In genomic region chr7:28255476-28255875, GRCm38 (mm10) we compare ENCODE assay signal across 12 mouse cellular contexts. TPM values are rescaled to one million over a fixed set of nuclear protein-coding genes. Genes with fewer than 3 reads are reported as not detected.
DNase-seq lines count a peak whose midpoint lies in the region; ATAC-seq and TF ChIP-seq lines count a peak whose summit lies in the region.
"Had no signal": no experiment of that assay in that cellular context is flagged by ENCODE, and none has a peak within 500 bp of the region (broad histone marks: within the 10 kb centered on the region; RNA-seq: fewer than 3 reads in every experiment).

No protein-coding gene starts in this region.

- H3K36me3 ChIP-seq in hindbrain, postnatal 0 days (ENCODE audit: insufficient read depth, low read length) = no peaks in the 10 kb centered on the region
- H3K36me3 ChIP-seq in hindbrain, embryonic 16.5 days (ENCODE audit: control insufficient read depth, insufficient read depth, low read length) = no peaks in the 10 kb centered on the region
- no peaks in the 10 kb centered on the region for H3K36me3 ChIP-seq in testis, adult 2 months (ENCODE audit: control insufficient read depth, insufficient read depth, low read length)
- no peaks in the 10 kb centered on the region for H3K36me3 ChIP-seq in small intestine, adult 2 months (ENCODE audit: control insufficient read depth, insufficient read depth, low read length)
- H3K36me3 ChIP-seq in midbrain, embryonic 13.5 days = no peaks in the 10 kb centered on the region

- TF ChIP-seq CTCF in hindbrain, postnatal 0 days (IDR thresholded peaks at IDR 0.05; ENCODE audit: low read depth) = peak; percentile 47
- peak; percentile 93 for TF ChIP-seq CTCF in testis, adult 2 months (IDR thresholded peaks at IDR 0.05; ENCODE audit: control insufficient read depth, insufficient read depth, insufficient replicate concordance, low read depth, low read length)
- TF ChIP-seq CTCF in small intestine, adult 2 months (IDR thresholded peaks at IDR 0.05; ENCODE audit: extremely low read depth, insufficient read length, insufficient replicate concordance, low read depth, low read length) = peak; percentile 26; the same call in 1 of the 2 replicates

- no peak overlapping the region for H3K27ac ChIP-seq in hindbrain, postnatal 0 days
- H3K27ac ChIP-seq in hindbrain, embryonic 16.5 days (ENCODE audit: low read depth, low read length) = no peak overlapping the region
- H3K27ac ChIP-seq in testis, adult 2 months (ENCODE audit: control insufficient read depth, insufficient read depth, low read depth, low read length) = no peak overlapping the region
- no peak overlapping the region for H3K27ac ChIP-seq in small intestine, adult 2 months (ENCODE audit: insufficient read depth, low read depth, low read length)
- no peak overlapping the region for H3K27ac ChIP-seq in midbrain, embryonic 13.5 days

- no peak for ATAC-seq in hindbrain, postnatal 0 days
- ATAC-seq in hindbrain, embryonic 16.5 days = no peak
- no peak for ATAC-seq in midbrain, embryonic 13.5 days

- no peaks in the 10 kb centered on the region for H3K9me3 ChIP-seq in hindbrain, postnatal 0 days (ENCODE audit: low read length)
- H3K9me3 ChIP-seq in hindbrain, embryonic 16.5 days (ENCODE audit: control insufficient read depth, low read length) = peaks cover 4% of the 10 kb centered on the region; the same call in 1 of the 2 replicates
- peaks cover 6% of the 10 kb centered on the region; the same call in 1 of the 2 replicates for H3K9me3 ChIP-seq in midbrain, embryonic 13.5 days

- H3K9ac ChIP-seq in hindbrain, postnatal 0 days (replicated peaks; ENCODE audit: low read length) = no peak overlapping the region
- H3K9ac ChIP-seq in hindbrain, embryonic 16.5 days (ENCODE audit: low read depth, low read length) = no peak overlapping the region
- H3K9ac ChIP-seq in midbrain, embryonic 13.5 days (replicated peaks) = no peak overlapping the region

- no peak overlapping the region for H3K4me3 ChIP-seq in hindbrain, postnatal 0 days (ENCODE audit: low read length)
- no peak overlapping the region for H3K4me3 ChIP-seq in hindbrain, embryonic 16.5 days (ENCODE audit: low read length)
- H3K4me3 ChIP-seq in testis, adult 2 months (ENCODE audit: control insufficient read depth, low read depth, low read length) = no peak overlapping the region
- no peak overlapping the region for H3K4me3 ChIP-seq in small intestine, adult 2 months (ENCODE audit: low read depth, low read length)
- H3K4me3 ChIP-seq in midbrain, embryonic 13.5 days (replicated peaks) = no peak overlapping the region

- H3K27me3 ChIP-seq in hindbrain, postnatal 0 days (ENCODE audit: insufficient read depth, low read length) = no peaks in the 10 kb centered on the region
- H3K27me3 ChIP-seq in hindbrain, embryonic 16.5 days (replicated peaks; ENCODE audit: control insufficient read depth, insufficient read depth, low read length) = no peaks in the 10 kb centered on the region
- H3K27me3 ChIP-seq in testis, adult 2 months (ENCODE audit: control insufficient read depth, insufficient read depth, low read length) = no peaks in the 10 kb centered on the region
- no peaks in the 10 kb centered on the region for H3K27me3 ChIP-seq in small intestine, adult 2 months (ENCODE audit: control insufficient read depth, insufficient read depth, low read length)
- H3K27me3 ChIP-seq in midbrain, embryonic 13.5 days = no peaks in the 10 kb centered on the region

- no peak for DNase-seq in hindbrain, postnatal 0 days (ENCODE audit: low spot score)
- no peak for DNase-seq in testis, postnatal 10 days (ENCODE audit: low spot score)
- peak; percentile 35 for DNase-seq in NIH3T3 (ENCODE audit: low read depth)
- DNase-seq in thymus, postnatal 14 days = no peak
- DNase-seq: gastrocnemius, postnatal 14 days; kidney, adult 18-20 months had no signal

- no peak for TF ChIP-seq POLR2A in testis, adult 2 months (IDR thresholded peaks at IDR 0.05; ENCODE audit: control insufficient read depth, low read depth, low read length)
- no peak for TF ChIP-seq POLR2A in small intestine, adult 2 months (IDR thresholded peaks at IDR 0.05; ENCODE audit: low read depth, low read length)

- H3K4me2 ChIP-seq in hindbrain, postnatal 0 days (ENCODE audit: low read depth, low read length) = no peak overlapping the region
- H3K4me2 ChIP-seq in hindbrain, embryonic 16.5 days (ENCODE audit: low read length) = no peak overlapping the region
- no peak overlapping the region for H3K4me2 ChIP-seq in midbrain, embryonic 13.5 days (replicated peaks)

- 84% methylated on average over 6 of the region's 6 CpGs for WGBS in hindbrain, postnatal 0 days
- 86% methylated on average over 6 of the region's 6 CpGs for WGBS in hindbrain, embryonic 16.5 days
- 79% methylated on average over 6 of the region's 6 CpGs for WGBS in small intestine, adult 2 months
- WGBS in midbrain, embryonic 13.5 days = 80% methylated on average over 6 of the region's 6 CpGs

- H3K4me1 ChIP-seq in hindbrain, postnatal 0 days (ENCODE audit: insufficient read depth, low read length) = no peaks in the 10 kb centered on the region
- H3K4me1 ChIP-seq in hindbrain, embryonic 16.5 days (ENCODE audit: control insufficient read depth, insufficient read depth, low read depth, low read length) = no peaks in the 10 kb centered on the region
- no peaks in the 10 kb centered on the region for H3K4me1 ChIP-seq in testis, adult 2 months (ENCODE audit: control insufficient read depth, insufficient read depth, low read length)
- no peaks in the 10 kb centered on the region for H3K4me1 ChIP-seq in small intestine, adult 2 months (ENCODE audit: control insufficient read depth, insufficient read depth, insufficient read length, low read length)
- no peaks in the 10 kb centered on the region for H3K4me1 ChIP-seq in midbrain, embryonic 13.5 days (replicated peaks)

RNA-seq across cellular contexts. Expression of gene Eid2, which starts 12.2 kb away (rescaled TPM):
- total RNA-seq in hindbrain, postnatal 0 days (2014; rRNA removed) = 48.4 and 70.7 TPM in 2 replicates
- polyA plus RNA-seq in hindbrain, postnatal 0 days (2015; fragmentation: Nextera tagmentation; extraction: Ambion mirVana) = 21.0 and 22.3 TPM in 2 replicates
- 2.9 and 3.7 TPM in 2 replicates for polyA plus RNA-seq in hindbrain, embryonic 16.5 days (2015; fragmentation: Nextera tagmentation; extraction: Ambion mirVana)
- polyA plus RNA-seq in testis, adult 2 months (2012; rRNA removed) = 6.0 and 6.1 TPM in 2 replicates
- 1.1 and 2.3 TPM in 2 replicates for polyA plus RNA-seq in small intestine, adult 2 months (2012; rRNA removed)
- polyA plus RNA-seq in midbrain, embryonic 13.5 days (2015; fragmentation: Nextera tagmentation; extraction: Ambion mirVana) = 3.8 and 4.3 TPM in 2 replicates

RNA-seq across cellular contexts. Expression of gene Eid2b, which starts 22.1 kb away (rescaled TPM):
- 34.6 and 38.2 TPM in 2 replicates for total RNA-seq in hindbrain, postnatal 0 days (2014; rRNA removed)
- polyA plus RNA-seq in hindbrain, postnatal 0 days (2015; fragmentation: Nextera tagmentation; extraction: Ambion mirVana) = 42.3 and 45.1 TPM in 2 replicates
- polyA plus RNA-seq in hindbrain, embryonic 16.5 days (2015; fragmentation: Nextera tagmentation; extraction: Ambion mirVana) = 33.5 and 36.3 TPM in 2 replicates
- 13.9 and 19.5 TPM in 2 replicates for polyA plus RNA-seq in testis, adult 2 months (2012; rRNA removed)
- polyA plus RNA-seq in small intestine, adult 2 months (2012; rRNA removed) = 3.9 and 5.8 TPM in 2 replicates
- polyA plus RNA-seq in midbrain, embryonic 13.5 days (2015; fragmentation: Nextera tagmentation; extraction: Ambion mirVana) = 36.7 and 41.4 TPM in 2 replicates

RNA-seq across cellular contexts. Expression of gene Selenov, which starts 35.5 kb away (rescaled TPM):
- 2.1 and 3.6 TPM in 2 replicates for total RNA-seq in hindbrain, postnatal 0 days (2014; rRNA removed)
- polyA plus RNA-seq in hindbrain, postnatal 0 days (2015; fragmentation: Nextera tagmentation; extraction: Ambion mirVana) = 5.1 and 7.1 TPM in 2 replicates
- polyA plus RNA-seq in hindbrain, embryonic 16.5 days (2015; fragmentation: Nextera tagmentation; extraction: Ambion mirVana) = 1.7 and 3.1 TPM in 2 replicates
- 408 and 454 TPM in 2 replicates for polyA plus RNA-seq in testis, adult 2 months (2012; rRNA removed)
- polyA plus RNA-seq in small intestine, adult 2 months (2012; rRNA removed) = not detected in 2 replicates
- polyA plus RNA-seq in midbrain, embryonic 13.5 days (2015; fragmentation: Nextera tagmentation; extraction: Ambion mirVana) = 0.44 and 1.00 TPM in 2 replicates
- total RNA-seq: common myeloid progenitor, adult 5-6 weeks; gastrocnemius, postnatal 14 days had no signal
- polyA plus RNA-seq: heart, postnatal 0 days had no signal

RNA-seq across cellular contexts. Expression of gene Dll3, which starts 46.6 kb away (rescaled TPM):
- 20.1 and 24.8 TPM in 2 replicates for total RNA-seq in hindbrain, postnatal 0 days (2014; rRNA removed)
- polyA plus RNA-seq in hindbrain, postnatal 0 days (2015; fragmentation: Nextera tagmentation; extraction: Ambion mirVana) = 17.0 and 20.2 TPM in 2 replicates
- 18.6 and 19.2 TPM in 2 replicates for polyA plus RNA-seq in hindbrain, embryonic 16.5 days (2015; fragmentation: Nextera tagmentation; extraction: Ambion mirVana)
- polyA plus RNA-seq in testis, adult 2 months (2012; rRNA removed) = 24.9 and 31.9 TPM in 2 replicates
- polyA plus RNA-seq in small intestine, adult 2 months (2012; rRNA removed) = 0.44 and 2.4 TPM in 2 replicates
- 29.3 and 41.5 TPM in 2 replicates for polyA plus RNA-seq in midbrain, embryonic 13.5 days (2015; fragmentation: Nextera tagmentation; extraction: Ambion mirVana)
- total RNA-seq: common myeloid progenitor, adult 5-6 weeks; gastrocnemius, postnatal 14 days had no signal
- polyA plus RNA-seq: heart, postnatal 0 days had no signal

RNA-seq across cellular contexts. Expression of gene Timm50, which starts 56.4 kb away (rescaled TPM):
- 71.6 and 82.9 TPM in 2 replicates for total RNA-seq in hindbrain, postnatal 0 days (2014; rRNA removed)
- 125 and 131 TPM in 2 replicates for polyA plus RNA-seq in hindbrain, postnatal 0 days (2015; fragmentation: Nextera tagmentation; extraction: Ambion mirVana)
- polyA plus RNA-seq in hindbrain, embryonic 16.5 days (2015; fragmentation: Nextera tagmentation; extraction: Ambion mirVana) = 131 and 142 TPM in 2 replicates
- 25.6 and 27.6 TPM in 2 replicates for polyA plus RNA-seq in testis, adult 2 months (2012; rRNA removed)
- 37.3 and 62.7 TPM in 2 replicates for polyA plus RNA-seq in small intestine, adult 2 months (2012; rRNA removed)
- 153 TPM in 2 replicates for polyA plus RNA-seq in midbrain, embryonic 13.5 days (2015; fragmentation: Nextera tagmentation; extraction: Ambion mirVana)

Comparison
In these comparisons a context has a peak if more than half of its experiments do, and no peak if none do; other contexts are left out.
1. CTCF ChIP-seq: peak in every context shown above with its lines; median percentile 93 in testis, adult 2 months; 47 in hindbrain, postnatal 0 days; 26 in small intestine, adult 2 months.
2. RNA of gene Selenov, which starts 35.5 kb away (polyA plus RNA-seq): 408 to 454 TPM in testis, adult 2 months; 5.1 to 7.1 TPM in hindbrain, postnatal 0 days, 1.7 to 3.1 TPM in hindbrain, embryonic 16.5 days, 0.44 to 1.00 TPM in midbrain, embryonic 13.5 days and not detected in small intestine, adult 2 months; every median in the first group is over 10 times any median in the second.